Mouse (Mus musculus): ENCODE measurements around the gene Sertad4. TPM values are rescaled to one million over a fixed set of nuclear protein-coding genes. Genes with fewer than 3 reads are reported as not detected.

Sertad4 gene
- total RNA-seq (2015; ENCODE audit: low replicate concordance) (not detected in 2 replicates), total RNA-seq (2017; ENCODE audit: low replicate concordance) (not detected in 2 replicates)

- no peak for ATAC-seq (replicated peaks; ENCODE audit: low FRiP score, poor library complexity, severe bottlenecking)
Observed at GRCm38 (mm10) chr1:192855474-192856230, at the start of gene Sertad4. Gene Sertad4 (minus strand): TSS chr1:192855756.

- no peak for ATAC-seq (replicated peaks; ENCODE audit: low FRiP score, poor library complexity, severe bottlenecking)
Observed at GRCm38 (mm10) chr1:192901516-192901915, 46.0 kb upstream of the Sertad4 start.

- no peak for ATAC-seq (replicated peaks; ENCODE audit: low FRiP score, poor library complexity, severe bottlenecking)
Observed at GRCm38 (mm10) chr1:192900913-192901312, 45.4 kb upstream of the Sertad4 start.

- ATAC-seq (replicated peaks; ENCODE audit: low FRiP score, poor library complexity, severe bottlenecking): no peak
Observed at GRCm38 (mm10) chr1:192898742-192899141, 43.2 kb upstream of the Sertad4 start.

- no peak for ATAC-seq (replicated peaks; ENCODE audit: low FRiP score, poor library complexity, severe bottlenecking)
Observed at GRCm38 (mm10) chr1:192897218-192897617, 41.7 kb upstream of the Sertad4 start.

- ATAC-seq (replicated peaks; ENCODE audit: low FRiP score, poor library complexity, severe bottlenecking): no peak
Observed at GRCm38 (mm10) chr1:192896076-192896475, 40.5 kb upstream of the Sertad4 start.

- no peak for ATAC-seq (replicated peaks; ENCODE audit: low FRiP score, poor library complexity, severe bottlenecking)
Observed at GRCm38 (mm10) chr1:192890716-192891115, 35.2 kb upstream of the Sertad4 start.

GRCm38 (mm10) chr1:192882617-192883295 lies 27.2 kb upstream of the Sertad4 start:
- ATAC-seq (replicated peaks; ENCODE audit: low FRiP score, poor library complexity, severe bottlenecking): no peak

- ATAC-seq (replicated peaks; ENCODE audit: low FRiP score, poor library complexity, severe bottlenecking): no peak
Observed at GRCm38 (mm10) chr1:192880130-192880529, 24.6 kb upstream of the Sertad4 start.

GRCm38 (mm10) chr1:192879086-192879580 lies 23.6 kb upstream of the Sertad4 start:
- ATAC-seq (replicated peaks; ENCODE audit: low FRiP score, poor library complexity, severe bottlenecking): no peak

- no peak for ATAC-seq (replicated peaks; ENCODE audit: low FRiP score, poor library complexity, severe bottlenecking)
Observed at GRCm38 (mm10) chr1:192872841-192873240, 17.3 kb upstream of the Sertad4 start.

GRCm38 (mm10) chr1:192869761-192870160 lies 14.2 kb upstream of the Sertad4 start:
- no peak for ATAC-seq (replicated peaks; ENCODE audit: low FRiP score, poor library complexity, severe bottlenecking)

GRCm38 (mm10) chr1:192864440-192864839 lies 8.9 kb upstream of the Sertad4 start:
- ATAC-seq (replicated peaks; ENCODE audit: low FRiP score, poor library complexity, severe bottlenecking): no peak

- no peak for ATAC-seq (replicated peaks; ENCODE audit: low FRiP score, poor library complexity, severe bottlenecking)
Observed at GRCm38 (mm10) chr1:192861305-192861960, 5.9 kb upstream of the Sertad4 start.

GRCm38 (mm10) chr1:192860273-192860672 lies 4.7 kb upstream of the Sertad4 start:
- ATAC-seq (replicated peaks; ENCODE audit: low FRiP score, poor library complexity, severe bottlenecking): no peak

- no peak for ATAC-seq (replicated peaks; ENCODE audit: low FRiP score, poor library complexity, severe bottlenecking)
Observed at GRCm38 (mm10) chr1:192857582-192857981, 2.0 kb upstream of the Sertad4 start.

- ATAC-seq (replicated peaks; ENCODE audit: low FRiP score, poor library complexity, severe bottlenecking): no peak
Observed at GRCm38 (mm10) chr1:192856931-192857330, 1.4 kb upstream of the Sertad4 start.

- no peak for ATAC-seq (replicated peaks; ENCODE audit: low FRiP score, poor library complexity, severe bottlenecking)
Observed at GRCm38 (mm10) chr1:192856411-192856810, 855 bp upstream of the Sertad4 start.

- ATAC-seq (replicated peaks; ENCODE audit: low FRiP score, poor library complexity, severe bottlenecking): no peak
Observed at GRCm38 (mm10) chr1:192854819-192855271, 711 bp downstream of the Sertad4 start.
